Mouse (Mus musculus) retina, embryonic 14.5 days (tissue): ENCODE data around the gene Lcn12.

Experiments
- DNase-seq: peaks from one replicate; pipeline ENCODE4 v3.0.0-alpha.2; 2015; ENCODE audit warnings: low spot score

Lcn12 gene

DNA sequence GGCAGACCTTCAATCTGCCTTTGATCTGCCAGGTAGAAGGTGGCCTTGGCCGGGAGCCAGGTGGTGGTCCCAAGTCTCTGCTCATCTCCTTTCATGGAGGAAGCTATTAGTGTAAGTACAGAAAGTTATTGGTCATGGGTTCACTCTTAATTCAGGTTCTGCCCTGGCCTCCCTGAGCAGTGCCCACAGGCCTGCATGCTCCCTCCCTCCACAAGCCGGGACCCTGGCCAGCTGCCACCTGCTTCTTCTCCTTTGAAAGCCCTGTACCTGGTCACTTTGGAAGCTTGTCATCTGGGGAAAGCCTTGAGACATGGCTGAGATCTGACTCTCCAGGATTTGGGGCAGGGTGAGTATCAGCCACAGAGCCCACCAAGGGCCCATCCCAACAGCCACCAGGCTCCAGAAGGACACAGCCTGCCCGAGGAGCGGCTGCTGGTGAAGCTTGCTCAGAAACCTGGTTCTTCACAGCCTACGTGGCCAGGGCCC, at the start of gene Lcn12:
Gene Lcn12, minus strand, starts transcription at position 436 of the 486 bp plus-strand sequence.
- DNase-seq: no peak

- no peak for DNase-seq
Measured at GRCm38 (mm10) chr2:25541644-25542367, 48.1 kb upstream of the Lcn12 start.

GRCm38 (mm10) chr2:25540541-25540948, 46.8 kb upstream of the Lcn12 start:
- no peak for DNase-seq

DNA sequence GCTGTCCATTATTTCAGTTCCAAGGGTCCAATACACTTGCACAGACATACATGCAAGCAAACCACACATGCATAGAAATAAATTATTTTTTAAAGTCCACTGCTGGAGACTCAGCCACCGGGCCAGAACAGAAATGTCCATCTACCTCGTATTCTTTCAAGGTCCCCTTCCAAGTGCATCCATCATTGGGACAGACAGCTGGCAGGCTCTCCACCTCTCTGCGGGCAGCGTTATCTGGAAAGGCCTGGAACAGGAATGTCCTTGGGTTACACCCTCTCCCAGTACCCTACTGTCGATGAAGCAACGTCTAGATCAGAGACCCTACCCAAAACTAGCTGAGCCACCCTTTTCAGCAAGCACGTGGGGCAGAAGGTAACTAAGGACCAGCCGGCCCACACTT, 42.8 kb upstream of the Lcn12 start:
- no peak for DNase-seq

GRCm38 (mm10) chr2:25534866-25535182, 41.1 kb upstream of the Lcn12 start:
- no peak for DNase-seq

DNA sequence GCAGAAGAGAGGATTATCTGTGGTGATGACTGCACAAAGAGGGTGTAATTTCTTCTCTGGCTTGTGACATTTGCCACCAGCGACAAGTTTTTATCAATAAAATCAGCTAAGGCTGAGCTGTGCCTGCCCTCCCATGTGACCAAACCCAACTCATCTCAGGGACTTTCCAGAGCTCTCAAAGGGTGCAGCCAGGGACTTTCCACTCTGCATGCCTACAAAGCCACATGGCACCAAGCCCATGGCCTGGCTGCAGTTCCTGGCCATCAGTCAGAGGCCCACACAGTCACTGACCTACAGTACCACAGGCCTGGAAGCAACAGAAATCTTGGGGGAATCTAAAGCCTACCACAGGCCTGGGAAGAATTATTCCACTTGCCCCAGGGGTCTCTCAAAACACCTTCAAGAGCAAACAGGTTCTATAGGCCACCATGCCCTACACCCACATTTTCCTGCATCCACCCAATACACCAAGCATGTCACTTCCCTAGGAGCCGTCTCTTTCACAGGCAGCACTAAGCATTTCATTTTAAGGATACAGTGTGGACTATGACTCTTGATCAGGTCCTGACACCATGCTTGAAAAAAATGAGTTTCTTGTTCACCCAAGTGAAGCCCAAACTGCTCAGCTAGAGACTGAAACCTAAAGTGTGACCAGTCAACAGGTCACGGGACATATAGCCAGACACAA, 40.6 kb upstream of the Lcn12 start:
- no peak for DNase-seq

DNA sequence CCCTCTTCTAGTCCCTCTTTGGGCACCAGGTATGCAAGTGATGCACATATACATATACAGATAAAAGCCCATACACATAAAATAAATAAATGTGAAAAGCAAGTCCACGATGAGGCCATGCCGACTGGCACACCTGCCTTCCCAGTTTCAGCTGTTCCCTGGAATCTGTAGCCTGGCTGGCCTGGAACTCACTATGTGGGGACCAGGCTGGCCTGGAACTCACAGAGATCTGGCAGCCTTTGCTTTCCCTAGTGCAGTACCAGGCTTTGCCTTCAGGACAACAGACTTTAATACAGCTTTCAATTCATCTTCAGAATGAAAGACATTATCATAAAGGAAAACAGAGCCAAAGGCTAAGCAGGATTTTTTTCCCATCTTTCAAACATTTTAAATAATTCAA, 40.0 kb upstream of the Lcn12 start:
- no peak for DNase-seq

- no peak for DNase-seq
Measured at GRCm38 (mm10) chr2:25526510-25527302, 33.0 kb upstream of the Lcn12 start.

DNA sequence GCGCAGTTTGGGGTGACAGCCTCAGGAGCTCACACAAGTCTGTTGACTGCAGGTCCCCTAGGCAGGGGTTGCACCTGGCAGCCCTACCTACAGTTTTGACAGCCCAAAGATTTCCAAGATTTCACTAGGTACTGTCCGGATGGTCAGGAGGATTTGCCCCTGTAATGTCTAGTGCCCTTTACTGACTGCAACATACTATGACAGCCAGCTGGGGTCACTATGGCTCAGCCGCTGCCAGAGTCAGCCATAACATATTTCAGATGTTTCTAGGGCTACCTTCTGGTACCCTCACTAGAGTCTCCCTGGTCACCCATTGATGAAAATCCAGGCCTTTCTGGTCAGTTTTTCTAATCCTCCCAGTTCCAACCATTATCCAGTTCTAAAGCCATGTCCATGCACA, 16.2 kb upstream of the Lcn12 start:
- peak; percentile 34 for DNase-seq

GRCm38 (mm10) chr2:25506964-25507363, 13.3 kb upstream of the Lcn12 start:
- peak; percentile 49 for DNase-seq

DNA sequence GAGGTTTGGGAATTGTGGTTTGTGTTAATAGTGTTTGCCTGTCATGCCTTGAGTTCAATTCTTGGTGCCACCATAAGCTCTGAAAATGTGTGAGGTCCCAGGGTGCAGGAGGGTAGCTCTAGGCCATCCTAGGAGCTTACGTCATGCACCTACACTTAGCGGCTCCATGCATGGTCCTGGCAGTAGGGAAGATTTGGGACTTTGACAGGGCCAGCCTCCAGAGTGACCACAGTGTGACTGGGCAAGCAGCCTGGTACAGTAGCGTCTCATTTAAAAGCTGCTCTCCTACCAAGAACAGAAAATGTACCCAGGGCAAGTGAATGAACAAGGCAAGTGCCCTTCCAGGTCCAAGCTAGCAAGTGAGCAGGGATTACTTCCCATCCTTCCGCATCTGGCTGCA, 12.1 kb upstream of the Lcn12 start:
- no peak for DNase-seq

DNA sequence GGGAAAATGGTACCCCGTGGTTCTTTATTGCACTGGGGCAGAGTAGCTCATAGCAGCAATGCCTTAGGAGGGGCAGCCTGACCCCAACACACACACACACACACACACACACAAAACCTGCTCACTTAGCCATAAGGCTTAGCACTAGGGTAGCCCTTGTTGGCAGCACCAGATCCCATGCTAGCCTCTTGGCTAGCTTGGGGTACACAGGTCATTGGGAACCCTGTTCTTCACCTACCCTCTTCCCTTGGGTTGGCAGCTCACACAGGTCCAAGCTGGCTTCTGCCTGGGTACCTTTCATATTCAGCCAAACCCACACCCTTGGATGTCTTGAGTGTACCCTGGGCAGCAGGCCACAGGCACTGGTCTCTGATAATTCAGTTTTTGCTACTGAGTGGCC, 11.3 kb upstream of the Lcn12 start:
- no peak for DNase-seq

- no peak for DNase-seq
Measured at GRCm38 (mm10) chr2:25504538-25504937, 10.8 kb upstream of the Lcn12 start.

- no peak for DNase-seq
Measured at GRCm38 (mm10) chr2:25502726-25503125, 9.0 kb upstream of the Lcn12 start.

DNA sequence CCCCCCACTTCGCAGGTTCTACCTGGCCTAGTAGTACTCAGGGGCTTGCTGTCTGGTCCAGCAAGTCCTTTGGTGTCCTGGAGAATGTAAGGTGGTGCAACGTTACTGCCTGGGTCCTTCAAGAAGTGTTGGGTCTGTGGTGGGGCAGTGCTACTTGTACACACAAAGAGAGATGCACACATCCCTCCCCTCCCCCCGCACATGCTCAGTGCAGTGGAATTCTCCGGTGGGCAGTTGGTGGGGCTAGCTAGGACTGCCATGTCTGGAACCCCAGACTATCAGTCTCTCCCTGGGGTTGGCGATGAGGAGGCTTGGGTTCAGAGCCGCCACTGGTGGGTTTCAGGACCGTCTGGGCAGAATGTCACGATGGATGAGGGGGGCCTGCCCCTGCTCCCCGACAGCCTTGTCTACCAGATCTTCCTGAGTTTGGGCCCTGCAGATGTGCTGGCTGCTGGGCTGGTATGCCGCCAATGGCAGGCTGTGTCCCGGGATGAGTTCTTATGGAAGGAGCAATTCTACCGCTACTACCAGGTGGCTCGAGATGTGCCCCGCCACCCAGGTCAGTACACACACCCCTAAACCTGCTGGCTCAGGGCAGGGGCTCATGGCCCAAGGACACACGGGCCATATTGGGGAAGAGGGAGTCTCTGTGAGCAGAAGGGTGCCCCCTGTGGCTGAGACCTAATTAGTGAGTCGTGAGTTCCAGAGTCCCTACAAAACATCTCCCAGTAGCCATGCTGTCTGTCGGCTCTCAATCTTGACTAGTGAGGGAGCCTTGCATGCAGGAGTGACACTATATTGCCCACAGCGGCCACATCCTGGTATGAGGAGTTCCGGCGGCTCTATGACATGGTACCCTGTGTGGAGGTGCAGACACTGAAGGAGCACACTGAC, 8.1 kb upstream of the Lcn12 start, which contains the start of gene C8g:
Gene C8g, minus strand, starts transcription at position 127 of the 894 bp plus-strand sequence.
- DNase-seq: peak; percentile 13

DNA sequence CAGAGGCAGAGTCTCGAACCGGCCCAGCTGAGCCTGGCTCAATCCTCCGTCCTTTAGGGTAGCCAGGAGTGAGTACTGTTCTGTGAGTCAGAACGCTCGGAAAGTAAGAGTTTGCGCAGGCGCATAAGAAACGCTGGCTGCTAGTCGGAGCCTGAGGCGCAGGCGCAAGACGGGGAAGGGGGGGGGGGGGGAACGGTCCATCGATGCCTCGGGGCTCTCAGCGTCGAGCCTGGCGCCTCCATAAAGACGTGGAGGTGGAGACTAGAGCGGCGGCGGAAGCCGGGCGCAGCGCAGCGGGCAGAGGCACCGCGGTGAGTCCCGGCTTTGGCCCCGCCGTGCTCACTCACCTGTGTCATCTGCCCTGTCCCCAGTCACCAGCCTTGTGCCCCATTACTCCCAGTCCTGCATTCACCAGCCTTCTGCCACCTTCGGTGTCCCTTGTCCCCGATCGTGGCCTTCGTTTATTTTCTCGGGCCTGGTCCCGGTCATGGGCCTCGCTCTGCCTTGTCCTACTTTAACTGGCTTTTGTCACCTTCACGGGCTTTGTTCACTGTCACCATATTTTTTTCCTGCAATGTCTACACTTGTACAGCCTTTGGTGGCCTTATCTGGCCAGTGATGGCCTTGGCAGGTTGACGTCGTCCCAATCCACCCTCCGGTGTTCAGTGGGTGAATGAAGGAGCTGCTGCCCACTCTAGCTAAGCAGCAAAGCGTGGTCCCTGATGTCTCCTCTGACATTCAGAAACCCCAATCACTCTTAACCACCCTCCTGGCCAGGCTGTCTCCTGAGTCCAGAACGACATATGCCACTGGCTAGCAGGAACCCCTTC, 7.1 kb upstream of the Lcn12 start, which contains the start of gene Fbxw5:
Gene Fbxw5, plus strand, starts transcription at position 175 of the 830 bp plus-strand sequence.
- DNase-seq: peak; percentile 96

GRCm38 (mm10) chr2:25500071-25500575, 6.4 kb upstream of the Lcn12 start:
- no peak for DNase-seq

- no peak for DNase-seq
Measured at GRCm38 (mm10) chr2:25498622-25499478, 5.1 kb upstream of the Lcn12 start.

DNA sequence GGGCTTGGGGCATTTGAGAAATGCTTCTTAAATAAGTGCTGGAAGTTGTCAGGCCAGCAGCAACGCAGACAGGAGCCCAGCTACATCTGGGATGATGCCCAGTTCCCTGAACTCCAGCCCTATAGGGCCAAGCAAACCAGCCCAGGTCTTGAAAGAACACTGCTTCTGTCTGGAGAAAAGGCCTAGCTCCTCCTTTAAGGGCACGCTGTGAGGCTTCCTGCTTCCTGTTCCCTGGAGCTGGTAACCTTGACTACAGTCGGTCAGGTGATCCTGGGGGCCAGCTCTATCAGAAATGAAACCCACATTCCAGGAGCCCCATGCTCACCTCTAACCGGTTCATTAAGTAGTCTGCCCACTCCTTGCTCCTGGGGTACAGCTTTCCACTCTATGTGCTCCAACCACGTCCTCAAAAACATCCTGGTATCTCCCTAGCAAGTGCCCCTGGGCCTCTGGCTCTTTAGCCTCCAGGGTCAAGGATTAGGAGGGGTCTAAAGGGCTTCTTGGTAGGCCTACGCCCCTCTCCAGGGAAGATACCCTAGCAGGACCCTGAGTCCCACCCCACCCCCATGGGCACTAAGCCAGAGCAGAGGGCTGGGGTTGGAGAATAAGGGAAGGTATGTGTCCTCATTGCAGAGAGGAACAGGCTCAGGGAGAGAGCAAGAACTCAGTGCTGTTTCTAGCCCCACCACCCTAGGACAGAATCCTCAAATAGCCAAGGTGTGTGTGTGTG, 4.3 kb upstream of the Lcn12 start:
- no peak for DNase-seq
